Mouse (Mus musculus) heart, postnatal 4 days (tissue): ENCODE measurements around the gene Pip4p1. TPM values are rescaled to one million over a fixed set of nuclear protein-coding genes. Genes with fewer than 3 reads are reported as not detected.

Source experiments
- DNase-seq: peaks from one replicate; pipeline ENCODE4 v3.0.0; 2021
- total RNA-seq, 2 experiments: library from RNA; stranded (reverse); gene quantifications; 2 replicates each; pipeline ENCODE4 v1.2.3; 2021

Gene Pip4p1
- total RNA-seq, 2 experiments from 2014 or later: 25.7 to 27.2 TPM

DNA sequence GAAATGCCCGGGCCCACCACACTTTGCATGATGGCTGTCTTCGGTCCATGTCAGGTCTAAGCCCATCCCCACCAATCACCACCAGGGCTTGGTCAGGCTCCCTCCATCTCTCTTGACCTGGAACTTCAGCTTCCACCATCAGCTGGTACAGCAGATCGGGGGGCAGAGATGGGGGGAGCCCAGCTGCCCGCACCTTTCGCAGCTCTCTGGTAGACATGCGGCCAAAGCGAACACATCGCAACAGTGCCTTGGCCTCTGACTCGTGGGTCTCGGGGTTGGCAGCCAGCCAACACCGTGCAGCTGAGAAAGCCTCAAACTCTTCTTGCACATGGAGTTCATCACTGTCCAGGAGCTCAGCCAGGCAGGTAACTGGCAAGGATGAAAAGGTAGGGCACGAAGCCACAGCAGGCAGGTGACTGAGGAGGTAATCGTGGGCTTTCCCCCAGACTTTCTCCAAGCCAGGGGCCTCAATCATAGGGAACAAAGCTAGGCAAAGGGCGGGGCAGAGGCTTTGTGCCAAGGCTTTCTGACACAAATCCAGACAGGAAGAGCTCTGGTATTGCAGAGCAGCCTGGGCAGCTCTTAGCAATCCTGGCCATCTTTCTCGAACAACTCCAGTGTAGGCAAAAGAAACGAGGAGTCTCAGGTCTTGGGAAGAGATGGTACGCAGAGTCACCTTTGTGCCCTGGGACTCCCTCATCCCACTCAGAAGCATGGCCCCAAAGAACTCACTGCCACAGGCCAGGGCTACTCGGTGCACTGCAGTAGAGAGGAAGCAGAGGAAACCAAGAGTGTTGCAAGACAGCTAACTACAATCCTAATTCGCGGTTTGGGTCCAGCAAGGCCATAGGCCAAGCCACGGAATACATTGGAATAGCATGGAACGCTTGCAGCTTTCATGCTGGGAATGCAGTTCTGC is 37.9 kb downstream of the Pip4p1 start:
- DNase-seq: peak; percentile 33

DNA sequence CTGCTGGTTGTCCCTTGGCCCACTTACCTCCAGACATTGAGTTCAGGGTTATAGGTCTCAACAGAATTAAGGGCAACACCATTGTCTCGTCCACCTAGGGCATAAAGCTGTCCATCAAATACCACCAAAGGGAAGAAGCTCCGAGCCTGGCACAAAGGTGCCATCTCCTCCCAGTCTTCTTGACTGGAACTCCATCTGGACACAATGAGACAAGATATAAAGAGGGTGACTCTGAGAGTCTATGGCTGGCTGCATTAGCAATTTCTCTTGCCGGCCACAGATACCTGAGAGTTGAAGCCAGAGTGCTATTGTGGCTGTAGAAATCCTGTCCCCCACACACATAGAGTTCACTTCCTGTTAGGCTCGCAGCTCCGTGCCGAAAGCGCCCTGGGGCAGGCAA is 38.6 kb downstream of the Pip4p1 start:
- DNase-seq: no peak

DNA sequence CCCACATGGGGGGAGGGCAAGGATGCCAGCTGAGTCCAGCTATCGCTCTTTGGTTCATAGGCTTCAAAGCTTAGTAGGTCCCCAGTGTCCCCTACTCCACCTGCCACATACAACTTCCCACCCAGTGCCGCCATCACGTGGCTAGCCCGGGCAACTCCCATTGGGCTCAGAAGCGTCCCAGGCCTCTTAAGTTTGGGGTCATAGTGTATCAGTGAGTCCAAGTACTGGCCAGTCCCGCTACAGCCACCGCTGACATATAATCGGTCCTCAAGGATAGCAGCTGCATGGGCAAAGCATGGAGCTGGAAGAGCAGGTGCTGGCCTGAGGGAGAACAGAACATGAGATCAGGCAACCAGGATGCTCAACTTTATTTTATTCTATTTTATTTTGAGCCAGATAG is 39.0 kb downstream of the Pip4p1 start:
- DNase-seq: no peak

DNA sequence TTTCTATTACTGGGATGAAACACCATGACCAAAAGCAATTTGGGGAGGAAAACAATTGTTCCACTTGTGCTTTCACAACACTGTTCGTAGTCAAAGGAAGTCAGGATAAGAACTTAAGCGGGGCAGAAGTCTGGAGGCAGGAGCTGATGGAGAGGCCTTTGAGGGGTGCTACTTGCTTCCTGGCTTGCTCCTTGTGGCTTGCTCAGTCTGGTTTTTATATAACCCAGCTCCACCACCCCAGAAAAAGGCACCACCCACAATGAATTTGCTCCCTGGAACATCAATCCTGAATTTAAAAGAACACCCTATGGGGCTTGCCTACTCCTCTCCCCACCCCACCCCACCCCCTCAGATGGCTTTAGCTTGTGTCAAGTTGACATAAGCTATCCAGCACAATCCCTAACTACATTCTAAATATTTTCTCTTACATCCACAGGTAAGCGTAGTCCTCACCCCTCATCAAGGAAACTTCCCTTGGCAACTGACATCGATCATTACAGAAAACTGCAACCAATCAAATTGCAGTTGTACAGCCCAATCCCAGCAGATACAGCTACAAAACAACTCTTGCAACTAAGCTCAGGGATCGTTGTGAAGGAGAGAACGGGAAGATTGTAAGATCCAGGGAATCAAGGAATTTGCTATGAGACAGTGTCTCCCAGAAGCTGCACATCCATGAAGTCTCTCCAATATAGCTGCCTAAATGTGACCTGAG is 54.3 kb downstream of the Pip4p1 start:
- no peak for DNase-seq

Other genes with a start within 250 kb of the Pip4p1 start
- not detected for gene Olfr747, start 237.7 kb downstream of the Pip4p1 start, total RNA-seq
- not detected for gene Olfr748, start 223.5 kb downstream of the Pip4p1 start, total RNA-seq
- not detected for gene Olfr749, start 185.8 kb downstream of the Pip4p1 start, total RNA-seq
- 10 to 100 TPM; 30.7 to 31.2 TPM for gene Ttc5, start 145.3 kb downstream of the Pip4p1 start, total RNA-seq
- under 1 TPM in 1 of 2 experiments, not detected in 1; 0.18 TPM for gene Ccnb1ip1, start 123.1 kb downstream of the Pip4p1 start, total RNA-seq
- gene Parp2, start 123.0 kb downstream of the Pip4p1 start, total RNA-seq: 10 to 100 TPM; 25.5 to 26.8 TPM
- 10 to 100 TPM in 1 of 2 experiments, 1 to 10 TPM in 1; 9.3 to 12.3 TPM for gene Tep1, start 60.3 kb downstream of the Pip4p1 start, total RNA-seq
- 1 to 10 TPM in 1 of 2 experiments, under 1 TPM in 1; 0.86 to 1.1 TPM for gene Klhl33, start 33.3 kb downstream of the Pip4p1 start, total RNA-seq
- 10 to 100 TPM; 64.2 to 65.8 TPM for gene Osgep, start 6.0 kb downstream of the Pip4p1 start, total RNA-seq
- gene Apex1, start 5.9 kb downstream of the Pip4p1 start, total RNA-seq: 10 to 100 TPM; 49.5 to 52.9 TPM
- 10 to 100 TPM; 11.1 to 13.9 TPM for gene Pnp, start 226 bp upstream of the Pip4p1 start, total RNA-seq
- gene Gm49342, start 13.7 kb upstream of the Pip4p1 start, total RNA-seq: 10 to 100 TPM; 11.1 to 15.0 TPM
- gene Pnp2, start 25.1 kb upstream of the Pip4p1 start, total RNA-seq: 1 to 10 TPM in 1 of 2 experiments, under 1 TPM in 1; 0.81 to 1.2 TPM
- gene Rnase10, start 76.9 kb upstream of the Pip4p1 start, total RNA-seq: under 1 TPM in 1 of 2 experiments, not detected in 1; 0.17 TPM
- not detected for gene Rnase9, start 111.0 kb upstream of the Pip4p1 start, total RNA-seq
- gene Rnase11, start 119.3 kb upstream of the Pip4p1 start, total RNA-seq: not detected
- not detected for gene Rnase12, start 126.8 kb upstream of the Pip4p1 start, total RNA-seq
- gene Olfr750, start 143.6 kb upstream of the Pip4p1 start, total RNA-seq: not detected
- gene Rnase4, start 160.2 kb upstream of the Pip4p1 start, total RNA-seq: 10 to 100 TPM; 30.4 to 31.7 TPM
- gene Ang, start 160.3 kb upstream of the Pip4p1 start, total RNA-seq: 1 to 10 TPM; 2.2 to 3.3 TPM
- not detected for gene Eddm3b, start 183.6 kb upstream of the Pip4p1 start, total RNA-seq
- gene Rnase6, start 193.1 kb upstream of the Pip4p1 start, total RNA-seq: under 1 TPM; 0.34 to 0.69 TPM
- gene Rnase1, start 215.9 kb upstream of the Pip4p1 start, total RNA-seq: under 1 TPM; 0.55 to 0.99 TPM
- not detected for gene Rnase2b, start 231.4 kb upstream of the Pip4p1 start, total RNA-seq